Mouse (Mus musculus) neural tube, embryonic 11.5 days (tissue): ENCODE data around the gene Chst4. TPM values are rescaled to one million over a fixed set of nuclear protein-coding genes. Genes with fewer than 3 reads are reported as not detected.

Experiments used
- ATAC-seq: fragments of 200-750 bp; cut with Nextera tagmentation; 2 replicates; pipeline ENCODE4 v1.8.0; 2017; ENCODE audit warnings: moderate number of reproducible peaks, mild to moderate bottlenecking, moderate TSS enrichment, moderate library complexity; ENCODE audit not compliant: insufficient read depth, low FRiP score, low TSS enrichment
- DNase-seq: peaks from one replicate; pipeline ENCODE4 v3.0.0-alpha.2; 2015; ENCODE audit warnings: low spot score
- H3K27ac ChIP-seq: fragments of 300-500 bp; sonication (generic); 2 replicates; pipeline ENCODE4 v1.5.1; 2014; ENCODE audit warnings: low read depth, mild to moderate bottlenecking, low read length
- H3K27me3 ChIP-seq: fragments of 300-500 bp; sonication (generic); 2 replicates; pipeline ENCODE4 v1.6.1; 2014; ENCODE audit warnings: mild to moderate bottlenecking, low read length, mixed read lengths; ENCODE audit not compliant: control insufficient read depth, insufficient read depth
- H3K36me3 ChIP-seq: fragments of 300-500 bp; sonication (generic); 2 replicates; pipeline ENCODE4 v1.6.1; 2014; ENCODE audit warnings: mild to moderate bottlenecking, low read length, moderate library complexity, mixed read lengths; ENCODE audit not compliant: control insufficient read depth, insufficient read depth
- H3K4me1 ChIP-seq: fragments of 300-500 bp; sonication (generic); 2 replicates; pipeline ENCODE4 v1.6.1; 2014; ENCODE audit warnings: low read length, mixed read lengths; ENCODE audit not compliant: control insufficient read depth, insufficient read depth
- H3K4me2 ChIP-seq: fragments of 300-500 bp; sonication (generic); 2 replicates; pipeline ENCODE4 v1.6.1; 2014; ENCODE audit warnings: low read depth, mild to moderate bottlenecking, moderate library complexity
- H3K4me3 ChIP-seq: fragments of 300-500 bp; sonication (generic); 2 replicates; pipeline ENCODE4 v1.5.1; 2014; ENCODE audit warnings: low read depth, low read length
- H3K9ac ChIP-seq: fragments of 300-500 bp; sonication (generic); 2 replicates; pipeline ENCODE4 v1.6.1; 2014; ENCODE audit warnings: mild to moderate bottlenecking, low read length
- H3K9me3 ChIP-seq: fragments of 300-500 bp; sonication (generic); 2 replicates; pipeline ENCODE4 v1.6.1; 2016; ENCODE audit warnings: low read length; ENCODE audit not compliant: control insufficient read depth
- WGBS: fragments of 180-500 bp; shearing (Covaris S2); extraction: QIAGEN DNeasy Blood & Tissue Kit; methylation state at CpG from one replicate; pipeline ENCODE4 v1.1.7; 2014; 5-methylcytosine and 5-hydroxymethylcytosine counted together
- polyA plus RNA-seq: library from polyadenylated mRNA; unstranded; fragments of >200 nt; fragmentation: Nextera tagmentation; extraction: Ambion mirVana; gene quantifications from 2 replicates; pipeline ENCODE4 v1.2.1, GENCODE M21; 2014

Gene Chst4
- not detected in 2 replicates for polyA plus RNA-seq

GRCm38 (mm10) chr8:110039659-110040058 is at the start of gene Chst4:
TSS of gene Chst4 (minus strand) at chr8:110039740.
- Histone ChIP-seq H3K9me3 (no peaks in the 10 kb centered on the region), H3K36me3 (no peaks in the 10 kb centered on the region), H3K4me1 (no peaks in the 10 kb centered on the region), H3K27me3 (no peaks in the 10 kb centered on the region), H3K27ac (no peak within 1 kb of the TSS), H3K9ac (no peak within 1 kb of the TSS), H3K4me2 (no peak within 1 kb of the TSS), H3K4me3 (no peak within 1 kb of the TSS)
- ATAC-seq: no peak
- WGBS: 81% methylated on average over 5 of the region's 5 CpGs
- DNase-seq: no peak

- Histone ChIP-seq H3K4me3 (no peak overlapping the region), H3K4me2 (no peak overlapping the region), H3K4me1 (peaks cover 3% of the 10 kb centered on the region; the same call in 1 of the 2 replicates), H3K27ac (no peak overlapping the region), H3K9me3 (no peaks in the 10 kb centered on the region), H3K9ac (no peak overlapping the region), H3K27me3 (no peaks in the 10 kb centered on the region), H3K36me3 (peaks cover 2% of the 10 kb centered on the region; the same call in 1 of the 2 replicates)
- ATAC-seq (no peak), DNase-seq (no peak)
- WGBS: 83% methylated on average over 11 of the region's 11 CpGs
These were observed 43.0 kb upstream of the Chst4 start for GRCm38 (mm10) chr8:110082416-110083105.

GRCm38 (mm10) chr8:110079282-110080221 is 40.0 kb upstream of the Chst4 start, which contains the start of gene Zfp612:
TSS of gene Zfp612 (plus strand) at chr8:110079746.
- H3K36me3 ChIP-seq: no peaks in the 10 kb centered on the region
- peaks cover 3% of the 10 kb centered on the region; the same call in 1 of the 2 replicates for H3K4me1 ChIP-seq
- H3K9me3 ChIP-seq: no peaks in the 10 kb centered on the region
- ATAC-seq (peak; percentile 91), DNase-seq (peak; percentile 77)
- no peak within 1 kb of the TSS for H3K27ac ChIP-seq
- peak within 1 kb of the TSS; percentile 68 for H3K9ac ChIP-seq
- WGBS: 8% methylated on average over 54 of the region's 54 CpGs
- peak within 1 kb of the TSS; percentile 82 for H3K4me2 ChIP-seq
- no peaks in the 10 kb centered on the region for H3K27me3 ChIP-seq
- peak within 1 kb of the TSS; percentile 67 for H3K4me3 ChIP-seq

GRCm38 (mm10) chr8:110074496-110074895 is 35.0 kb upstream of the Chst4 start:
- H3K4me1 ChIP-seq: no peaks in the 10 kb centered on the region
- H3K9me3 ChIP-seq: no peaks in the 10 kb centered on the region
- WGBS: 88% methylated on average over 8 of the region's 8 CpGs
- DNase-seq (no peak), ATAC-seq (no peak)
- no peaks in the 10 kb centered on the region for H3K27me3 ChIP-seq
- no peak overlapping the region for H3K4me2 ChIP-seq
- H3K36me3 ChIP-seq: no peaks in the 10 kb centered on the region
- H3K9ac ChIP-seq: no peak overlapping the region
- H3K27ac ChIP-seq: no peak overlapping the region
- H3K4me3 ChIP-seq: no peak overlapping the region

GRCm38 (mm10) chr8:110071600-110071999 is 32.1 kb upstream of the Chst4 start:
- DNase-seq (peak; percentile 80), ATAC-seq (no peak)
- Histone ChIP-seq H3K4me3 (no peak overlapping the region), H3K9ac (no peak overlapping the region), H3K9me3 (no peaks in the 10 kb centered on the region), H3K4me2 (no peak overlapping the region), H3K27ac (no peak overlapping the region), H3K27me3 (no peaks in the 10 kb centered on the region), H3K4me1 (no peaks in the 10 kb centered on the region), H3K36me3 (no peaks in the 10 kb centered on the region)
- WGBS: 17% methylated on average over 9 of the region's 9 CpGs

- Histone ChIP-seq H3K9ac (no peak overlapping the region), H3K9me3 (no peaks in the 10 kb centered on the region), H3K27ac (no peak overlapping the region), H3K4me2 (no peak overlapping the region), H3K36me3 (no peaks in the 10 kb centered on the region), H3K4me3 (no peak overlapping the region), H3K4me1 (no peaks in the 10 kb centered on the region), H3K27me3 (no peaks in the 10 kb centered on the region)
- DNase-seq (no peak), ATAC-seq (no peak)
- 91% methylated on average over 4 of the region's 4 CpGs for WGBS
These were observed 30.2 kb upstream of the Chst4 start for GRCm38 (mm10) chr8:110069706-110070105.

GRCm38 (mm10) chr8:110065676-110066075 is 26.1 kb upstream of the Chst4 start:
- Histone ChIP-seq H3K27ac (no peak overlapping the region), H3K9ac (no peak overlapping the region), H3K36me3 (no peaks in the 10 kb centered on the region), H3K4me3 (no peak overlapping the region), H3K27me3 (no peaks in the 10 kb centered on the region), H3K9me3 (no peaks in the 10 kb centered on the region), H3K4me1 (no peaks in the 10 kb centered on the region), H3K4me2 (no peak overlapping the region)
- DNase-seq: no peak
- no peak for ATAC-seq
- WGBS: 87% methylated on average over 4 of the region's 4 CpGs

- ATAC-seq (no peak), DNase-seq (no peak)
- no peak overlapping the region for H3K4me3 ChIP-seq
- H3K36me3 ChIP-seq: no peaks in the 10 kb centered on the region
- H3K27ac ChIP-seq: no peak overlapping the region
- no peak overlapping the region for H3K9ac ChIP-seq
- H3K4me2 ChIP-seq: no peak overlapping the region
- no peaks in the 10 kb centered on the region for H3K9me3 ChIP-seq
- no peaks in the 10 kb centered on the region for H3K4me1 ChIP-seq
- no peaks in the 10 kb centered on the region for H3K27me3 ChIP-seq
- 91% methylated on average over 18 of the region's 18 CpGs for WGBS
These were observed 25.2 kb upstream of the Chst4 start for GRCm38 (mm10) chr8:110064606-110065365.
